Mouse (Mus musculus): ENCODE data around the gene Kirrel3.

DNA sequence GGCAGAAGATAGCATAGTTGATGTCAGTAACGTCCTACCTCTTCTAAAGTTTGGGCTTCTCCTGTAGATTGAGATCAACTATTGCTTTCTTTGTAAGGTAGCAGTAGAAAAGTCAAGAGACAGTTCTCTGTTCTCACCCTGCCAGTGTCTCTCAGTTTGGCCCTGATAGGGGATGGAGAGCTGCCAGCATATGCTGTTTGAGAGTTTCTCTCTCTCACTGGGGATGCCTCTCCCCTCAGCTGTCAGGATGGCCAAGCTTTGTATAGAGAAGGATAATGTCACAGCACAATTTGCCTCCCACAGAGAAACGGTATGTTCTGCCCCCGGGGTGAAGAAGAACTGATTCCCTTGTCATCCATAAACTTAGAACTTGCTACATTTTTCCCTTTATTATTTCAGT is 6.4 kb downstream of the Kirrel3 start:
- no peak for TF ChIP-seq CTCF (IDR thresholded peaks at IDR 0.05)
- no peak for TF ChIP-seq EP300 (IDR thresholded peaks at IDR 0.05)

Data from lung, postnatal 0 days (tissue).